Mouse (Mus musculus) myocyte (in vitro differentiated cells): ENCODE data around the gene Acadvl. TPM values are rescaled to one million over a fixed set of nuclear protein-coding genes. Genes with fewer than 3 reads are reported as not detected.
A peak's percentile ranks its signal among the peaks of the same experiment; 100 is the strongest.

ENCODE experiments used
- H3K27me3 ChIP-seq: one replicate; pipeline ENCODE4 v1.6.1; 2011; ENCODE audit not compliant: control insufficient read depth, insufficient read depth, insufficient read length
- H3K36me3 ChIP-seq: one replicate; pipeline ENCODE4 v1.6.1; 2011; ENCODE audit not compliant: control insufficient read depth, insufficient read depth
- H3K4me2 ChIP-seq: one replicate; pipeline ENCODE4 v1.6.1; 2011; ENCODE audit warnings: low read depth, control low read depth
- H3K4me3 ChIP-seq: one replicate; pipeline ENCODE4 v1.5.1; 2011; ENCODE audit warnings: mild to moderate bottlenecking, control low read depth, moderate library complexity
- H3K79me2 ChIP-seq: one replicate; pipeline ENCODE4 v1.6.1; 2011; ENCODE audit not compliant: control insufficient read depth, insufficient read depth
- H3ac ChIP-seq: one replicate; pipeline ENCODE4 v1.6.1; 2011; ENCODE audit not compliant: control insufficient read depth, insufficient read length
- CEBPB ChIP-seq: IDR thresholded peaks from 2 replicates; pipeline ENCODE4 v1.6.1; 2011; ENCODE audit warnings: mild to moderate bottlenecking, moderate library complexity; ENCODE audit not compliant: poor library complexity, insufficient read depth, severe bottlenecking
- E2F4 ChIP-seq: IDR thresholded peaks from one replicate; pipeline ENCODE4 v1.6.1; 2011; ENCODE audit warnings: mild to moderate bottlenecking, control low read depth, moderate library complexity; ENCODE audit not compliant: insufficient read depth
- MAX ChIP-seq: IDR thresholded peaks from one replicate; pipeline ENCODE4 v1.6.1; 2011; ENCODE audit warnings: low read depth, mild to moderate bottlenecking, control low read depth
- MYOD1 ChIP-seq, 3 experiments: IDR thresholded peaks; one replicate each; pipeline ENCODE4 v1.6.1; 2011; ENCODE audit warnings: control low read depth in 2 of 3, low read depth in 2 of 3, mild to moderate bottlenecking in 2 of 3, moderate library complexity in 1 of 3; ENCODE audit not compliant: insufficient read length in 2 of 3, control insufficient read depth in 1 of 3
- MYOG ChIP-seq, 3 experiments: IDR thresholded peaks; one replicate each; pipeline ENCODE4 v1.6.1; 2011; ENCODE audit warnings: control low read depth in 2 of 3, low read depth in 2 of 3, mild to moderate bottlenecking in 2 of 3; ENCODE audit not compliant: insufficient read length in 2 of 3, control insufficient read depth in 1 of 3, insufficient read depth in 1 of 3
- POLR2A ChIP-seq: IDR thresholded peaks from one replicate; pipeline ENCODE4 v1.6.1; 2011; ENCODE audit warnings: low read depth, mild to moderate bottlenecking, control low read depth, moderate library complexity; ENCODE audit not compliant: insufficient read length
- POLR2AphosphoS2 ChIP-seq: IDR thresholded peaks from one replicate; pipeline ENCODE4 v1.6.1; 2011; ENCODE audit warnings: low read depth, control low read depth; ENCODE audit not compliant: insufficient read length
- REST ChIP-seq: IDR thresholded peaks from one replicate; pipeline ENCODE4 v1.6.1; 2011; ENCODE audit warnings: mild to moderate bottlenecking, control low read depth, moderate library complexity; ENCODE audit not compliant: insufficient read depth, insufficient read length
- SRF ChIP-seq: IDR thresholded peaks from one replicate; pipeline ENCODE4 v1.6.1; 2011; ENCODE audit warnings: low read depth; ENCODE audit not compliant: control insufficient read depth, insufficient read length
- TCF12 ChIP-seq: IDR thresholded peaks from one replicate; pipeline ENCODE4 v1.6.1; 2011; ENCODE audit warnings: mild to moderate bottlenecking, control low read depth; ENCODE audit not compliant: poor library complexity, insufficient read depth, severe bottlenecking
- TCF3 ChIP-seq: IDR thresholded peaks from one replicate; pipeline ENCODE4 v1.6.1; 2011; ENCODE audit warnings: low read depth, control low read depth; ENCODE audit not compliant: insufficient read length
- USF1 ChIP-seq: IDR thresholded peaks from one replicate; pipeline ENCODE4 v1.6.1; 2011; ENCODE audit warnings: low read depth, mild to moderate bottlenecking, control low read depth, moderate library complexity
- polyA plus RNA-seq: library from polyadenylated mRNA; unstranded; fragments of >200 nt; fragmentation: generic; extraction: Trizol; gene quantifications from one replicate; pipeline ENCODE4 v1.2.1, GENCODE M21; 2012; ENCODE audit warnings: missing spikeins

Gene Acadvl
- polyA plus RNA-seq, 1 experiment: 130 TPM

DNA sequence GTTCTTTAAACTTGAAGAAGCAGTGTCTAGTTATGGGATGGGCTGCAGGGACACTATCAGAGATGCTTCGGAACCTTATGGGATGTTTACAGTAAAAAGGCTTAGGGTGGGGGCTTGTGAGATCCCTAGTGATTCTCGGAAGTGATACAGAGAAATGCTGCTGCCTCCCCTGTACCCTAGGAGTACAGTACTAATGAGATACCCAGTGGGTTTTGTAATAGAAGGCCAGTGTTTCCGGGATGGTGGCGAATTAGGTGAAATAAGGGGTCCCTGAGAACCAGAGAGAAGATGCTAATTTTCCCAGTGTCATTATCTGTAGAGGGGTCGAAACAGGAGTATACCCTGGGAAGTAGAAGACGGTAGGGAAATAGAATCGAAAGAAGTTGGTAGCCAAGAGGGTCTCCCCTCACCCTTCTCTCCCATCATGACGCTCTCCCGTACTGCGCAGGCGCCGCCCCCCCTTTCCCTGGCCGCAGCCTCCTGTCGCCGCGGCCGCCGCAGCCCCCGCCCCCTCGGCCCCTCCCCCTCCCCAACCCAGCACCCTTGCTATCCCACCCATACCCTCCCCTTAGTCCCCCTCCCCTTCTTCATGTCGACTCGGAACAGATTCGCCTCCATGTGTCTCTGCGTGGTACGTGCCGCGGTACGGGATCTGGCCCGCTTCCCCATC lies 8.4 kb upstream of the Acadvl start:
- H3K79me2 ChIP-seq: peaks cover 37% of the 10 kb centered on the region
- no peak for TF ChIP-seq REST
- no peak for TF ChIP-seq MYOD1 (IDR thresholded peaks at IDR 0.05; ENCODE audit: control insufficient read depth in 1 of 3, insufficient read length in 2 of 3, low read depth in 2 of 3)
- no peak for TF ChIP-seq POLR2A

DNA sequence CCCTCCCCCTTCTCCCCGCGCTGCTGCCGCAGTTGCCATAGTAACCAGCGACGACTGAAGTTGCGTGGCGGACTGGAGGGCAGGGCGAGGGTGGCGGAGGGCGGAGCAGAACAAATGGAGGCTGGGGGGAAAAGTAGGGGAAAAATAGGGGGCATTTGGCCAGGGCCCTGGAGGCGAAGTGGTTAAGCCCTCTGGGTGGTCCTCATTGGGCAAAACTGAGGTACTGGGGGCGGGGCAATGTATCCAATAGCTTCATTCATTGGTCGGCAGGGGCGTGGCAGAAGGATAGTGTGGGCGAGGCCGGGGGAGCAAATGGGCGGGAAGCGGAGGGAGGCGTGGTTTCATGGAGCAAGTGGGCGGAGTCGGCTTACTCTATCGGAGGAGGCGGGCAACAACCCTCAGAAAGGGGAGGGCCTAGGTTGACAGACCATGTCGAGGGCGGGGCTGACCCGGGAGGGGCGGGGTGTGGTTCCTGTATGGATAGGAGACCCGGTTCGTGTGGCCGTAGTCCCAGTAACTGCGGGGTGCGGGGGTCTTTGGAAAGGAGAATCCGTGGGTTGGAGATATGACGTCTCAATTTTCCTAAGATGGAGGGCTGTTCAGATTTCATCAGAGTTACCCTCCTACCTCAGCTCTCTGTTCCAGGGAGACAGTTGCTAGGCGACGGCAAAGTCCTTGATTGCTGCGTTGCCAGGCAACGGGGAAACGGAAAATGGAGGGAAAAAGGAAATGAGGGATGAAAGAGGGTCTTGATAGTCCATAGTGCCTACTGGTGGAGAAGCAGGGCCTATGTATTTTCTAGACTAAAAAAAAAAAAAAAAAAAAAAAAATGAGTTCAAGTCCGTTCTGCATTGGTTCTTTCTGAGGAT lies 6.3 kb upstream of the Acadvl start:
- TF ChIP-seq TCF12 (no peak), E2F4 (peak; percentile 33)
- no peaks in the 10 kb centered on the region for H3K36me3 ChIP-seq
- H3K27me3 ChIP-seq: no peaks in the 10 kb centered on the region

More for the DNA sequence above, 8.4 kb upstream of the Acadvl start:
- no peaks in the 10 kb centered on the region for H3K36me3 ChIP-seq
- H3ac ChIP-seq: no peak overlapping the region
- no peak overlapping the region for H3K4me2 ChIP-seq
- H3K4me3 ChIP-seq: no peak overlapping the region
- H3K27me3 ChIP-seq: no peaks in the 10 kb centered on the region

DNA sequence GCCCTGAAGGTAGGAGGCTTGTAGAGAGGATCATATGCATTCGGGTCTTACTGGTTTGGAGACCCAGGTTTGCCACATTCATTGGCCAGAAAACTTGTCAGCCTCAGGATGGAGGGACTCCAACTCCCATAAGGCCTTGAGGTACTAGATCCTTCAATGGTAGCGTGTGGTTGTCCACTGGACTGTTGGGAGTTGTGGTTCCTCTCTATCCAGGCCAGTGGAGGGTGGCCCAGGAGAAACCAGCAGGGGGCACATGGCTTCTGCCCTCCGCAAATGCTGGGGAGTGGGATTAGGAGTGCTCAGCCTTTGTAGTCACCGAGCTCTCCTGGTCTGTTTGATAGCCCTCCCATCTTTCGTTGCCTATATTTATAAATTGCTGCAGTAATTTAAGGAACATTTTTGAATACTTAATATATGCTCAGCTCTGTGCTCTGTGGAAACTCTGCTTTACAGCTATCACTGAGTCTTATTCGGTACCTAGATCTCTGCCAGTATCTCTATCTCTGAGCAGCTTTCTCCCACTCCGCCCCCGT lies 5.6 kb upstream of the Acadvl start:
- Histone ChIP-seq H3K4me3 (peak overlapping the region; percentile 43), H3K36me3 (no peaks in the 10 kb centered on the region), H3ac (no peak overlapping the region), H3K4me2 (peak overlapping the region; percentile 92), H3K27me3 (no peaks in the 10 kb centered on the region), H3K79me2 (peaks cover 35% of the 10 kb centered on the region)
- no peak for TF ChIP-seq TCF3
- no peak for TF ChIP-seq E2F4
- no peak for TF ChIP-seq USF1

More for the DNA sequence above, 6.3 kb upstream of the Acadvl start:
- Histone ChIP-seq H3K79me2 (peaks cover 39% of the 10 kb centered on the region), H3ac (no peak overlapping the region), H3K4me3 (peak overlapping the region; percentile 43), H3K4me2 (peak overlapping the region; percentile 92)

DNA sequence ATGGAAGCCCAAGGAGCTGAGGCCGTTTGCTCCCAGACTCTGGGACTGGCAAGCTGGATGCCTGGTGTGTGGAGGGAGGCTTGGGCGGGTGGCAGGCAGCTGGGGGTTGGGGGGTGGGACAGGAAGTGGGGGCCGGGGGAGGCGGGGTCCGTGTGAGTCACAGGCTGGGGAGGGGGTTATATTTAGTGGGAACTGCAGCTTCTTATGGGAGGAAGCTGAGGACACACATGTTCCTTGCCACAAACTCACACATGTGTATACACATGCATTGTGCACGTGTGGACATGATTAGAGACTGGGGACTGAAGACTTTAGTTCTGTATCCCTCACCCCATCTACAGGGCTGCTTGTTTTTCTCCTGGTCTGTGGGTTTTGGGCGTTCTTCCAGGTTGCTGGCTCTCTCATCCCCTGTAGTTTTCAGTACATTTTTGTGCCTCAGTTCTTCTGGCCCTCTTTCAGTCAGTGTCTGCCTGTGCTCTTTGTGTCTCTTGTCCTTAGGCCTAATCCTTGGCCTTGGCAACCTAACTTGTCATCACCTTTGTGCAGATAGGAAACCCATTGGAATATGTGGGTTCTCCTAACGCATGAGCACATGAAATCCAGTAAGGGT lies 4.9 kb upstream of the Acadvl start:
- Histone ChIP-seq H3K79me2 (peaks cover 35% of the 10 kb centered on the region), H3K4me2 (peak overlapping the region; percentile 92), H3K4me3 (peak overlapping the region; percentile 43), H3K27me3 (no peaks in the 10 kb centered on the region), H3ac (no peak overlapping the region), H3K36me3 (no peaks in the 10 kb centered on the region)
- TF ChIP-seq TCF12 (no peak), MAX (no peak), POLR2AphosphoS2 (peak; percentile 49), E2F4 (no peak), MYOG (IDR thresholded peaks at IDR 0.05; ENCODE audit: control insufficient read depth in 1 of 3, insufficient read depth in 1 of 3, insufficient read length in 2 of 3, low read depth in 2 of 3) (no peak), POLR2A (peak; percentile 36)

DNA sequence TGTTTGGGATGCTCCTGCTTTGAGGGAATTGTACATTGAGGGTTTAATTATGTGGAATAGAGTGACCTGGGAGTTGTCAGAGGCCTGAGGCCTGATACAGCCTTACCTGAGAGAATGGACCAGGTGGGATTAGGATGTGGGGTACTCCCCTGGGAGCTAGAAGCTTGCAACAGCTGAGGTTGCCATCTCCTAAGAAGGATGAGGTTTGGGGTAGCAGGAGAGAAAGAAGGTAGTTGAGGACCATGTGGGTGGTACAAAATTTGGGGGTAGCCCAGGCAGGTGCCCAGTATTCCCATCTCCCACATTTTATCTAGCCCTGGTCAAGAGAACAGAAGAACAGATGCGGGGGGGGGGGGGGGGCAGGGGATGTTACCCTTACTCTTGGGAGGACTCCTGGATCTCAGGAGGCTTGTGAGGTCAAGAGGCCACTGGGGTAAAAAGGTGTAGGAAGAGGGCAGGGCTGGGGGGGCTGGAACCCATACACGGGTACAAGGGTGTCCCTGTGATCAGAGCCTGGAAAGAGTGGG lies 4.3 kb upstream of the Acadvl start:
- Histone ChIP-seq H3K4me2 (peak overlapping the region; percentile 92), H3K36me3 (no peaks in the 10 kb centered on the region), H3K27me3 (no peaks in the 10 kb centered on the region), H3ac (no peak overlapping the region), H3K4me3 (peak overlapping the region; percentile 43), H3K79me2 (peaks cover 32% of the 10 kb centered on the region)
- TF ChIP-seq POLR2A (no peak), MAX (no peak), E2F4 (no peak), POLR2AphosphoS2 (no peak), USF1 (no peak), TCF3 (no peak), TCF12 (no peak), MYOG (IDR thresholded peaks at IDR 0.05; ENCODE audit: control insufficient read depth in 1 of 3, insufficient read depth in 1 of 3, insufficient read length in 2 of 3, low read depth in 2 of 3) (no peak), MYOD1 (IDR thresholded peaks at IDR 0.05; ENCODE audit: control insufficient read depth in 1 of 3, insufficient read length in 2 of 3, low read depth in 2 of 3) (no peak), SRF (no peak), REST (no peak), CEBPB (no peak)
